Mouse (Mus musculus) stomach, postnatal 0 days (tissue): ENCODE measurements around the gene Zfp462. TPM values are rescaled to one million over a fixed set of nuclear protein-coding genes. Genes with fewer than 3 reads are reported as not detected.
A peak's percentile ranks its signal among the peaks of the same experiment; 100 is the strongest.
"Not testable (repeated sequence)": the region's sequence is repeated elsewhere in the genome, so short reads cannot be mapped to it uniquely, and the experiment has no call there.

ENCODE experiments used
- ATAC-seq: fragments of 200-750 bp; cut with Nextera tagmentation; 2 replicates; pipeline ENCODE4 v1.8.0; 2017; ENCODE audit not compliant: low FRiP score, low TSS enrichment
- DNase-seq: peaks from one replicate; pipeline ENCODE4 v3.0.0-alpha.2; 2016; ENCODE audit warnings: low spot score
- H3K27ac ChIP-seq: fragments of 300-500 bp; sonication (generic); replicated peaks from 2 replicates; pipeline ENCODE4 v1.5.1; 2014; ENCODE audit warnings: mild to moderate bottlenecking, control low read depth
- H3K27me3 ChIP-seq: fragments of 300-500 bp; sonication (generic); 2 replicates; pipeline ENCODE4 v1.6.1; 2014; ENCODE audit warnings: low read length; ENCODE audit not compliant: control insufficient read depth, insufficient read depth
- H3K36me3 ChIP-seq: fragments of 300-500 bp; sonication (generic); 2 replicates; pipeline ENCODE4 v1.6.1; 2014; ENCODE audit warnings: low read length, mixed read lengths; ENCODE audit not compliant: control insufficient read depth, insufficient read depth
- H3K4me1 ChIP-seq: fragments of 300-500 bp; sonication (generic); replicated peaks from 2 replicates; pipeline ENCODE4 v1.6.1; 2014; ENCODE audit warnings: antibody characterized with exemption; ENCODE audit not compliant: control insufficient read depth, insufficient read depth
- H3K4me2 ChIP-seq: fragments of 300-500 bp; sonication (generic); replicated peaks from 2 replicates; pipeline ENCODE4 v1.6.1; 2014; ENCODE audit warnings: low read depth, mild to moderate bottlenecking, control low read depth, moderate library complexity
- H3K4me3 ChIP-seq: fragments of 300-500 bp; sonication (generic); 2 replicates; pipeline ENCODE4 v1.5.1; 2014; ENCODE audit warnings: low read depth, low read length, control low read depth
- H3K9ac ChIP-seq: fragments of 300-500 bp; sonication (generic); 2 replicates; pipeline ENCODE4 v1.6.1; 2014; ENCODE audit warnings: mild to moderate bottlenecking, low read length, control low read depth, mixed read lengths
- H3K9me3 ChIP-seq: fragments of 300-500 bp; sonication (generic); 2 replicates; pipeline ENCODE4 v1.6.1; 2016; ENCODE audit warnings: low read length; ENCODE audit not compliant: control insufficient read depth
- CTCF ChIP-seq: IDR thresholded peaks from 2 replicates; pipeline ENCODE4 v1.5.1; 2016; ENCODE audit warnings: antibody characterized with exemption, low read depth, mild to moderate bottlenecking, moderate library complexity
- EP300 ChIP-seq: optimal IDR thresholded peaks from 2 replicates; pipeline ENCODE3; 2016; ENCODE audit warnings: antibody characterized with exemption
- WGBS: fragments of 180-500 bp; shearing (Covaris S2); extraction: QIAGEN DNeasy Blood & Tissue Kit; methylation state at CpG from one replicate; pipeline ENCODE4 v1.1.7; 2014; 5-methylcytosine and 5-hydroxymethylcytosine counted together
- polyA plus RNA-seq: library from polyadenylated mRNA; unstranded; fragments of >200 nt; fragmentation: Nextera tagmentation; extraction: Ambion mirVana; gene quantifications from 2 replicates; pipeline ENCODE4 v1.2.1, GENCODE M21; 2015

Gene Zfp462
- polyA plus RNA-seq, 1 experiment from 2014 or later, result 1.1 TPM

DNA sequence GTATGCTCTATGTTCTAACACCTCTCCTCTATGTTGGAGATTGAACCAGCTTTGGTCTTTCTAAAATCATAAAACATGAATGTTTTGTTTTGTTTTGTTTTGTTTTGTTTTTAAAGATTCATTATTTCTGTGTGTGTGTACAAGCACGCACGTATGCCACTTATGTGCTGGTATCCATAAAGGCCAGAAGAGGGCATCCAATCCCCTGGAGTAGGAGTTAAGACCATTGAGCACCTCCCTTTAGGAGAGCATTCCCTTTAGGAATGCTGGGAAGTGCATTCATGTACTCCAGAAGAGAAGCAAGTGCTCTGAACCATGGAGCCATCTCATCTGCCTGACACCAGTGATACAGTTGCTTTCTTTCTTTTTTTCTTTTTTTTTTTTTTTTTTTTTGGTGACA, 21.5 kb upstream of the Zfp462 start:
- no peak overlapping the region for H3K4me2 ChIP-seq
- no peaks in the 10 kb centered on the region for H3K9me3 ChIP-seq
- H3K27me3 ChIP-seq, result no peaks in the 10 kb centered on the region
- no peaks in the 10 kb centered on the region for H3K4me1 ChIP-seq
- TF ChIP-seq EP300 (no peak), CTCF (peak; percentile 53)
- H3K4me3 ChIP-seq, result no peak overlapping the region
- ATAC-seq (no peak), DNase-seq (no peak)
- H3K36me3 ChIP-seq, result no peaks in the 10 kb centered on the region
- 95% methylated on average over 2 of the region's 2 CpGs for WGBS
- no peak overlapping the region for H3K27ac ChIP-seq
- H3K9ac ChIP-seq, result no peak overlapping the region

DNA sequence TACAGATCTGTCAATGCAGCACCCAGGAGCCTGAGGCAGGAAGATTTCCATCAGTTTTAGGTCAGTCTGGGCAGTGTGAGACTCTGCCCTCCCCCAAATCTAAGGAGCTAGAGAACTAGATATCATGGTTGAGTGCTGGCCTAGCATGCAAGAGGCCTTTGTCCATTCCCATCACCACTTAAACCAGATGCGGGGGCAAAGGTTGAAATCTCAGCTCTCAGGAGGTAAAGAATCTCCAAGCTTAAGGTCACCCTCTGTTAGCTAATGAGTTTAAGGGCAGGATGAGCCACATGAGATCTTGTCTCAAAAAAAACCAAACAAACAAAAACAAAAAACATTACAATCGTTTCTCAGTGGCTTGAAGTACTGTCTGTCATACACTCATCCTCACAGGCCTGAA, 20.5 kb upstream of the Zfp462 start:
- no peaks in the 10 kb centered on the region for H3K36me3 ChIP-seq
- no peaks in the 10 kb centered on the region for H3K4me1 ChIP-seq
- no peaks in the 10 kb centered on the region for H3K27me3 ChIP-seq
- no peak for TF ChIP-seq EP300
- no peak for TF ChIP-seq CTCF
- no peaks in the 10 kb centered on the region for H3K9me3 ChIP-seq
- ATAC-seq (no peak), DNase-seq (no peak)
- H3K27ac ChIP-seq, result no peak overlapping the region
- no peak overlapping the region for H3K9ac ChIP-seq
- H3K4me2 ChIP-seq, result no peak overlapping the region
- WGBS, result 92% methylated on average over 2 of the region's 2 CpGs
- H3K4me3 ChIP-seq, result no peak overlapping the region

DNA sequence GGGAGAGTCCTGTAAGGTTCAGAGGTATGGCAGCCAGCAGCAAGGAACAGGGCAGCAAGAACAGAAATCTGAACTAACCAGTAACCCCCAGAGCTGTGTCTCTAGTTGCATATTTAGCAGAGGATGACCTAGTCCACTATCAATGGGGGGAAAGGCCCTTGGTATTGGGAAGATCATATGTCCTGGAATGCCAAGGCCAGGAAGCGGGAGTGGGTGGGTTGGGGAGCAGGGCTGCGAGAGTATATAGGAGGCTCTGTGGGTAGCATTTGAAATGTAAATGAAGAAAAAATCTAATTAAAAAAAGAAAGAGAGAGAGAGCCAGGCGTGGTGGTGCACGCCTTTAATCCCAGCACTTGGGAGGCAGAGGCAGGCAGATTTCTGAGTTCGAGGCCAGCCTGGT, 18.4 kb upstream of the Zfp462 start:
- WGBS, result 95% methylated on average over 5 of the region's 5 CpGs
- DNase-seq, H3K4me2 ChIP-seq, H3K9ac ChIP-seq, H3K27ac ChIP-seq, H3K4me3 ChIP-seq, ATAC-seq, H3K36me3 ChIP-seq, H3K9me3 ChIP-seq, H3K27me3 ChIP-seq, H3K4me1 ChIP-seq: not testable (repeated sequence)

DNA sequence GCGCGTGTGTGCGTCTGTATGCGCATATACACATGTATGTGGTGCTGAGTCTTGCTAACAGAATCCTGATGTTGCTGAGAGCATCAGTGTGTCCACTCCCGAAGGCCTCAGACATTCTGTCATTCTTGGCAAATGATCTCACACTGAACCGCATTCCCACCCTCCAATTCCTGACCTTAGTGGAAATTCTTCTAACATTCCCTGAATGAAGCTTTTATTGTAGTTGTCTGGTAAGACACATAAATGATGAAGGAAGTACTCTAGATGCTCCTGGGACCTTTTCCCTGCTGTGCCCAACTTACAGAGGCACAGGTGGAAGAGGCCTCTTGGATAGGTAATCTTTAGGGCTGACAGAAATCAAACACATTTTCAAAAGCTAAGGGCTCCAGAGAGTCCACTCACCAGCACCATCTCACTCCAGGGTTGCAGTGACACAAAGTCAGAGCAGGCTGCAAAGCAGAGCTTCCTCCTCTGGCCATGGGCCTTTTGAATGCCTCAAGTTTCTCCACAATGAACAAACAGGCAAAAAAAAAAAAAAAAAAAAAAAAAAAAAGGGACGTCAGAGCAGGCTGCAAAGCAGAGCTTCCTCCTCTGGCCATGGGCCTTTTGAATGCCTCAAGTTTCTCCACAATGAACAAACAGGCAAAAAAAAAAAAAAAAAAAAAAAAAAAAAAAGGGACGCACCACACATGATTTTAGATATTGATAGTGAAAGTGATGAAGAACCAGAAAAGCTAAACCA, 17.4 kb upstream of the Zfp462 start:
- not testable (repeated sequence) for H3K4me1 ChIP-seq, H3K9ac ChIP-seq, H3K36me3 ChIP-seq, H3K4me3 ChIP-seq, H3K4me2 ChIP-seq, ATAC-seq, H3K27me3 ChIP-seq, DNase-seq, H3K27ac ChIP-seq, H3K9me3 ChIP-seq
- WGBS, result 80% methylated on average over 8 of the region's 8 CpGs

DNA sequence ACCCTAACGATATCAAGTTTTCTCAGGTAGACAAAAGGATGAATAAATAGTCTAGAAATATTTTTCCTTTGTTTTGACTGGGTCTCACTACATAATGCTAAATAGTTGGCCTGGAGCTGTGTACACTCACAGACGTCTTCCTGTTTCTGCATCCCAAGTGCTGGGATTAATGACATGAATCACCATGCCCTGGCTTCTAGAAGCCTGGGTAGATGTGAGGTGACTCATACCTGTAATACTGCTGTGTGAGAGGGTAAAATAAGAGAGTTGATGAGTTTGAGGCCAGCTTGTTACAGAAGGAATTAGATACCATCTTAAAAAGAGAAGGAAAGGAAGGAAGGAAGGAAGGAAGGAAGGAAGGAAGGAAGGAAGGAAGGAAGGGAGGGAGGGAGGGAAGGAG, 15.2 kb upstream of the Zfp462 start:
- Histone ChIP-seq H3K4me3 (no peak overlapping the region), H3K9ac (no peak overlapping the region), H3K36me3 (no peaks in the 10 kb centered on the region), H3K4me2 (no peak overlapping the region), H3K4me1 (no peaks in the 10 kb centered on the region), H3K27me3 (no peaks in the 10 kb centered on the region), H3K9me3 (no peaks in the 10 kb centered on the region), H3K27ac (no peak overlapping the region)
- WGBS, result 64% methylated on average over 2 of the region's 2 CpGs
- DNase-seq, result no peak
- TF ChIP-seq CTCF (no peak), EP300 (no peak)
- ATAC-seq, result no peak

DNA sequence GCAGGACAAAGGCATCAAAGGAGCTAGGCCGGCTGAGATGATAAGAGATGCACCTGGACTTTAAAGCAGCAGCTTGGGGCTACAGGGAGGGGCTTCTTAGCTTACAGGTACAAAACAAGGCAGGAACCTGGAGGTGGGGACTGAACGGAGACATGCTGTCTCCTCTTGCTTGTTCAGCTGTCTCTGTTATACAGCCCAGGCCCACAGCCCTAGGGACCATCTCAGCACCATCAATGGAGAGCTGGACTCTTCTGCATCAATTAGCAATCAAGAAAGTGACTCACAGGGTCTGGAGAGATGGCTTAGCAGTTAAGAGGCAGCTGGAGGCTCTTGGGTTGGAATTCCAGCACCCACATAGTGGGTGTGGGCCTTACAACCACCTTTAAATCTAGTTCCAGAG, 12.2 kb upstream of the Zfp462 start:
- DNase-seq, result no peak
- Histone ChIP-seq H3K4me1 (no peaks in the 10 kb centered on the region), H3K36me3 (no peaks in the 10 kb centered on the region), H3K27ac (no peak overlapping the region), H3K27me3 (no peaks in the 10 kb centered on the region), H3K9ac (no peak overlapping the region), H3K4me3 (no peak overlapping the region), H3K4me2 (no peak overlapping the region), H3K9me3 (no peaks in the 10 kb centered on the region)
- TF ChIP-seq CTCF, result no peak
- no peak for TF ChIP-seq EP300
- ATAC-seq, result no peak
- WGBS, result 34% methylated on average over 2 of the region's 2 CpGs
